Mouse (Mus musculus) layer of hippocampus, adult 11-12 months (tissue): ENCODE data around the gene Psmd3.
"Not testable (repeated sequence)": the region's sequence is repeated elsewhere in the genome, so short reads cannot be mapped to it uniquely, and the experiment has no call there.

Experiments used
- DNase-seq: peaks from one replicate; pipeline ENCODE4 v3.0.0; 2022; ENCODE audit warnings: low spot score

The Psmd3 gene

GRCm38 (mm10) chr11:98681786-98682745 is at the start of gene Psmd3:
TSS of gene Psmd3 (plus strand) at chr11:98682554.
- peak; percentile 97 for DNase-seq

GRCm38 (mm10) chr11:98635312-98635970 is 46.9 kb upstream of the Psmd3 start:
- DNase-seq: not testable (repeated sequence)

GRCm38 (mm10) chr11:98637501-98637900 is 44.9 kb upstream of the Psmd3 start:
- no peak for DNase-seq

GRCm38 (mm10) chr11:98640091-98640490 is 42.3 kb upstream of the Psmd3 start:
- no peak for DNase-seq

- no peak for DNase-seq
Observed at GRCm38 (mm10) chr11:98644757-98645156, 37.6 kb upstream of the Psmd3 start.

- DNase-seq: no peak
Observed at GRCm38 (mm10) chr11:98645946-98646345, 36.4 kb upstream of the Psmd3 start.

DNA sequence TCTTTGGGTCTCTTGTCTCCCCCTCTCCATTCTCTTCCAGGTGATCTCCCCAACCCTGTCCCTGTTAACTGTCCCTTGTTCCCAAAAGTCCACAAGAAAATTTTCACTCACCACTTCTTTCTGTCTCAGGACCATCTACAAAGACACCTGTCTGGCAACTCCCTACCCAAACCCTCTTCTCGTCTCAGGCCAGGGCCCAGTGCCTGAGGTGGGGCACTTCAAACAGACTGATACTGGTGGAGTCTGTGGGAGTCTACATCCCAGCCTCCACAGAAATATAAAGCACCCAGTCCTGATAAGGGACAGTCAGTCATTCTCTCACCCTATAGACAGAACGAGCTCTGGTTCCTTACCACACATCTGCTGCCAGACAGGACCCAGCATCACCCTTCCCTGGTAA is 35.9 kb upstream of the Psmd3 start, which contains the start of gene Gsdma2:
Gsdma2 (plus strand) TSS at position 301 of the 400 bp plus-strand sequence.
- no peak for DNase-seq

DNA sequence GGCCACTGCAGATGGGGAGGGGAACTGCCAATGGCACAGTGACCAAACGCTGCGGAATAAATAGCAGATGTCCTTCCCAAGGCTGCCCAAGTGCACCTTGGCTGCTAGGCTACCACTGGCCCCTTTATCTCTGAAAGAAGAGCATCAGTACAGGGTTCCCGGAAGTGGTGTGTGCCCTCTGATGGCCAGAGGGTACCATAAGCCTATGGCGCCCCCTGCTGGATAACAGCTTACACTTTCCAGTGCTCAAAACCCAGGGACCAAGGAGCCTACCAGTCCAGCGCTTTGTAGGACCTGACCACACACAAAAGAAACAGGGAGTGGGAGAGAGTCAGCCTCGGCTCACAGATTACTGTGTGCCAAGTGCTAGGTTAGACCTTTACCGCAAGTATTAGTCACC is 27.3 kb upstream of the Psmd3 start:
- not testable (repeated sequence) for DNase-seq

- DNase-seq: peak; percentile 61
Observed at GRCm38 (mm10) chr11:98660517-98660916, 21.8 kb upstream of the Psmd3 start.

DNA sequence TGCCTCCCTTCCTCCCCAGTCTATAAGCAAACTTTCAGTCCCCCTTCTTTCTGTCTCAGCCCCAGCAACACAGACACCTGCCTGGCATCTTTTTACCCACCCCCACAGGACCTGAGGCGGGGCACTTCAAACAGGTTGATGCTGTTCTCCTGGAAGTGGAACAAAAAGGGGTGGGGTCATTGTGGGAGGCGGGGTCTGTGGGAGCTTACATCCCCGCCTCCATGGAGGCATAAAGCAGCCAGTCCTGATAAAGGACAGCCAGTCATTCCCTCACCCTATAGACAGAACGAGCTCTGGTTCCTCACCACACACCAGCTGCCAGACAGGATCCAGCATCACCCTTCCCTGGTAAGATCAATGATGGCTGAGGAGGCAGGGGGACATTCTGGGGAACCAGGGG is 18.3 kb upstream of the Psmd3 start, which contains the start of gene Gsdma:
Gsdma (plus strand) TSS at position 261 of the 400 bp plus-strand sequence.
- DNase-seq: no peak

DNA sequence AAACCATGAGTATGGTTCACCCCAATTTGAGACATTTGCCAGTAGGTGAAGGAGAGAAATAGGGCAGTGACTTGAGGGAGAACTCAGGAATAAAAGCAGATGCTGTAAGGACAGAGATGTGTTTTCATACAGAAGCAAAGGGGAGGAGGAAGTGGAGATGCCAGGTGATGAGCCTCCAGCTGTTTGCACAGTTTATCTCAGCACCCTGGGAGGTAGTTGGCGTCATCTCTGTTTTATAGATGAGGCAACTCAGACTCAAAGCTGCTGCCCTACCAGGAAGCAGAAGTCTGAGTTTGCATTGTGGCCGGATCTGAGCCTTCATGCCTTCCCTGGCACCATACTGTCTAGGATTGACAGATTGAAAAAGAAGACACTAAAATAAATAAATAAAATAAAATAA is 13.4 kb upstream of the Psmd3 start:
- no peak for DNase-seq

DNA sequence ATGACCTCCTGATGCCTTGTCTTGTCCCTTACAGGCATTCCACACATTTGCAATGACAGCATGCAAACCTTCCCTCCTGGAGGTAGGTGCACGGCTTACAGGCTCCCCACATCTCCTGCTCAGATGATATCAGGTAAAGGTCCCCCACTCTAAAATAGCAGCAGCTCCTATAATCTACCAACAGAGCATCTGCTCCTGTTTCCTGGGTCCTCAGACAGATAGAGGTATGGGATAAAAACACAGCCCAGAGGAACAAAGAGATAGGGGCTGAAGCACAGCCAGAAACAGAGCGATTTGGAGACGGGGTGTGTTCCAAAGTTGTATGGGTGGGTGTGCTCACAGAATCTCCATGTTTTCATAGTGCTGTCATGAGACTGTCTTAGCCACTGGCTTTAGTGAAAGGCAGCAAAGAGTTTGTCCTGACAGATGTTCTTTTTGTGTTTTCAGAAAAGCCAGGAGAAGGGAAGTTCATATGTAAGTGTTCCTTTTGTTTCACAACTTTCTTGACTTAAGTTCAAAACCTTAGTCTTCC is 11.0 kb upstream of the Psmd3 start:
- no peak for DNase-seq

GRCm38 (mm10) chr11:98671857-98672256 is 10.5 kb upstream of the Psmd3 start:
- DNase-seq: no peak

GRCm38 (mm10) chr11:98672482-98672881 is 9.9 kb upstream of the Psmd3 start:
- no peak for DNase-seq

DNA sequence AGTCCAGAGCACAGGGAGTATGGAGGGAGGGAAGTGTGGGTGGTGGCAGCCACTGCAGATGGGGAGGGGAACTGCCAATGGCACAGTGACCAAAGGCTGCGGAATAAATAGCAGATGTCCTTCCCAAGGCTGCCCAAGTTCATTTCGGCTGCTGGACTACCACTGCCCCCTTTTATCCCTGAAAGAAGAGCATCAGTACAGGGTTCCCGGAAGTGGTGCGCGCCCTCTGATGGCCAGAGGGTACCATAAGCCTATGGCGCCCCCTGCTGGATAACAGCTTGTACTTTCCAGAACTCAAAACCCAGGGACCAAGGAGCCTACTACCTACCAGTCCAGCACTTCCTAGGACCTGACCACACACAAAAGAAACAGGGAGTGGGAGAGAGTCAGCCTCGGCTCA is 9.2 kb upstream of the Psmd3 start:
- peak; percentile 71 for DNase-seq

- DNase-seq: no peak
Observed at GRCm38 (mm10) chr11:98675829-98676363, 6.5 kb upstream of the Psmd3 start.

DNA sequence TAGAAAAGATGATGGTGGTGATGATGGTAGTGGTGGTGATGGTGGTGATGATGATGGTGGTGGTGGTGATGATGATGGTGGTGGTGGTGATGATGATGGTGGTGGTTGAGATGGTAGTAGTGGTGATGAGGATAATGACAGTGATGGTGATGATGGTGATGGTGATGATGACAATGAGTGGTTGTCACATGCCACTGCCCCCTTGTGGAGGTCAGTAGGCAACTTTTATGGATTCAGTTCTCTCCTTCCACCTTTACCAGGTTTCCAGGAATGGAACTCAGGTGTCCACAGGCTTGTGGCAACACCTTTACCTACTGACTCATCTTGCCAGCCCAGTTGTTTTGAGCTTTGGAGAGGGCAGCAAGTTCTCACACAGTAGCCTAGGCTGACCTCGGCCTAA is 2.3 kb upstream of the Psmd3 start:
- DNase-seq: no peak

DNA sequence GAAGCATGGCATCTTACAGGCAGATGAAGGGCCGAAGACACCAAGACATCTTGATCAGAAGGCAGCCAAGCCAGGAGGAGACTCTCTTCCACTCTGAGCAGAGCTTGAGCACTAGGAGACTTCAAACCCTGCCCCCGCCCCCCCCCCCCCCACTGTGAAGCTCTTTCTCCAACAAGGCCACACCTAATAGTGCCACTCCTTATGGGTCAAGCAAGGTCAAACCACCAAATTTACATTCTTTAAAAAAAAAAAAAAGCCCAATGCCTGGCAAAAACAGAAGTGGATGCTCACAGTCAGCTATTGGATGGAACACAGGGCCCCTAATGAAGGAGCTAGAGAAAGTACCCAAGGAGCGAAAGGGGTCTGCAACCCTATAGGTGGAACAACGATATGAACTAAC is 1.8 kb upstream of the Psmd3 start:
- not testable (repeated sequence) for DNase-seq

- no peak for DNase-seq
Observed at GRCm38 (mm10) chr11:98681186-98681585, 1.2 kb upstream of the Psmd3 start.

DNA sequence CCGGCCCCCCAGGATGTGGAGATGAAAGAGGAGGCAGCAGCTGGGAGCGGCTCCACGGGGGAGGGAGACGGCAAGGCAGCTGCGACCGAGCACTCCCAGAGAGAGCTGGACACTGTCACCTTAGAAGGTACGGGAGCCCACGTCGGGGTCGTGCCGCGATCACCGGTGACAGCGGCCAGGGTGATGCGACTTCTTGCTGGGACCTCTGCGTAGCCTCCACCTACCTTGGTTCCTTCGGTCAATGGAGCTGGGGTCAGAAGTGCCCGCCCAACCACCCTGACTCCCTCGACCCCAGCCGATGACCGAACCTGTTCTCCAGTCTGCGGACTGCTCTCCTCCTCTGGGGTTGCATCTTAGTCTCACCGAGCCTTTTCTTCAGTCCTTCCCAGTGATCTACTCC is 457 bp downstream of the Psmd3 start:
- DNase-seq: no peak

GRCm38 (mm10) chr11:98685642-98686041 is 3.3 kb downstream of the Psmd3 start:
- no peak for DNase-seq

DNA sequence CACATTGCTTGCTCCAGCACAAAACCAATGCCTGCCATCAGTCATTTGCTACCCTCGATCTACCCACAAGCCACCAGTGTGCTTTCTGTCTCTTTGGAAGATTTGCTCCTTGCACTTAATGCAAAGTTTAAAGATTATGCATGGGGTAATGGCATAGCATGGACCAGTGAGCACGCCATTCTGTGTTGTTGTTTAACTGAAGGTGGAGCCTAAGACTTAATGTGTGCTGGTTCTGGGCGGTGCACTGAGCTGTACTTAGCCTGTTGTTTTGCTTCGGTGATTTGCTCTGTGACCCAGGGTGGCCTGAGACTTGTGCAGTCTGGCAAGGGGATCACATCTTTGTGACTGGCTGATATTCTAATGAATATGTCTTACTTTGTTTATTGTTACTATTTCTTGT is 4.6 kb downstream of the Psmd3 start:
- no peak for DNase-seq

DNA sequence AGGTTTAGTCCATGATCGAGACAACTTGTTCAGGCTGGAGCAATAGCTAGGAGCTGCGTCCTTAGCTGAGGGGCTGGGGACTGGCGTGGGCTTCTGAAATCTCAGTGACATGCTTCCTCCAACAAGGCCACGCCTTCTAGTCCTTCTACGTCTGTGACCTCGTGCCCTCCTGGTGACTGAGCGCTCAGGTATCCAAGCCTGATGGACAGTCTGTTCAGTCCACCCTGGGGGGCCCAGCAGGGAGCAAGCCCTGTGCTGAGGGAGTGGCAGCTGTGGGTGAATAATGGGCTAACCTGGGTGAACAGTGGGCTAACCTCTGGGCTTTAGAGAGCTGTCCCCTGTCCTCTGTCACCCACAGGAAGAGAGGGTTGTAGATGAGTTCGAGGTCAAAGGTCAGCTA is 5.7 kb downstream of the Psmd3 start:
- DNase-seq: no peak
